Mouse (Mus musculus): ENCODE data around the gene Iffo1.

- TF ChIP-seq CTCF (IDR thresholded peaks at IDR 0.05; ENCODE audit: low read depth): no peak
- TF ChIP-seq EP300 (IDR thresholded peaks at IDR 0.05; ENCODE audit: low read depth): no peak
Observed at GRCm38 (mm10) chr6:125182133-125182532, 37.1 kb downstream of the Iffo1 start.
